Mouse (Mus musculus): ENCODE measurements around the gene Olfr1233. TPM values are rescaled to one million over a fixed set of nuclear protein-coding genes. Genes with fewer than 3 reads are reported as not detected.

Olfr1233 gene
- total RNA-seq (2021): not detected

DNA sequence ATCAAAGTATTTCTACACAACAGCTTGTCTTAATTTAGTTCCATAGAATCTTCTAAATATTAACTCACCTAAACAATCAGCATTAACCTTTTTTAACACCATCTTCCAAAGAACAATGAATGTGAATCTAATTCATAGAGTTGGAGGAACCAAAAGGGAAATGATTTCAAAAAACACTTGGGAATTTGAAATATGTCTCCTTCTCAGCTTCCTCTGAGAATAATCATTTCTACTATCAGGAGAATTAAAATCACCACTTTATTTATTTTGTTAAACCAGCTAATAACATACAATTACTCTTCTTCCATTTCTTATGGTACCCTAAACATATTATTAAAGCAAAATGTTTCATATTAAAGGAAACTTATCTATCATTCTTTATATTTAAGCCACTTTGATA is at the start of gene Olfr1233:
Olfr1233 (minus strand) TSS at position 101 of the 400 bp plus-strand sequence.
- DNase-seq: no peak
- intact Hi-C loops (cut with DNase I): no loop called here

DNA sequence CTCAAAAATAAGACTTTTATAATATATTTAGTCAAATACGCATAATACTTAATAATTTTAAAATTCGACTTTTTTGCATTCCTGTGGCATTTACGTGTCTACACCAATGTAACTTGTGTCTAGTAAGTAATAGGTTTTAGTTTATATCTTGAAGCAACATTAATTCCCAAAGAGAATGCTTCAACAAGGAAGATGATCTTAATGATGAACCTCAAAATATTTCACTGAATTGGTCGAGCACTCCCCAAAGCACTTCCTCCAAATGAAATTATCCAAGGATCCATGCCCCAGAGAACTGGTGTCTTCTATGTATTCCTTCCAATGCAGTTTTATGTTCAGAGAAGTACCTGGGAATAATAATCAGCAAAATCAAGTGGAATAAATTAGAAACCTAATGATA is 22.6 kb upstream of the Olfr1233 start, which contains the start of gene Olfr1234:
Olfr1234 (minus strand) TSS at position 101 of the 400 bp plus-strand sequence.
- no peak for DNase-seq
- intact Hi-C loops (cut with DNase I): no loop called here

GRCm38 (mm10) chr2:89329575-89329974 is 12.6 kb downstream of the Olfr1233 start, which contains the start of gene Olfr1232:
Gene Olfr1232 (minus strand): TSS chr2:89329675.
- DNase-seq: no peak
- intact Hi-C loops (cut with DNase I): no loop called here

DNA sequence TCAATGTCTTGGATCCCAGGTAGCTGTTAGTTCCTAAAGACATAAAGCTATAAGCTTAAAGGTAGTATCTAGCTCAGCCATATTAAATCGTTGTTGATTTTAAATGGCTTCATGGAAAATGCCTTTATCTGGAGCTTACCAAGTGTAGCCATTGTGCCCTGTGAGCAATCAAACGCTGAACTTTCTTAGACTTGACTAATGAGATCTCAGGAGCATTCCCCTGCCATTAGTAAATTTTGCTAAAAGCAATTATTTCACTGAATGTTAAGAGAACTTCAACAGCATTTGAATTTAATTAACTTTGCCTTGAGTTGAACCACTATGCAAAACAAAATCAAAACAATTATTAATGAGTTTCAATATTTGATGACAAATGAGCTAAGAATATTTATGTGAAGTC is 35.2 kb downstream of the Olfr1233 start, which contains the start of gene Olfr1231:
Olfr1231 (minus strand) TSS at position 101 of the 400 bp plus-strand sequence.
- DNase-seq: no peak
- intact Hi-C loops (cut with DNase I): no loop called here

DNA sequence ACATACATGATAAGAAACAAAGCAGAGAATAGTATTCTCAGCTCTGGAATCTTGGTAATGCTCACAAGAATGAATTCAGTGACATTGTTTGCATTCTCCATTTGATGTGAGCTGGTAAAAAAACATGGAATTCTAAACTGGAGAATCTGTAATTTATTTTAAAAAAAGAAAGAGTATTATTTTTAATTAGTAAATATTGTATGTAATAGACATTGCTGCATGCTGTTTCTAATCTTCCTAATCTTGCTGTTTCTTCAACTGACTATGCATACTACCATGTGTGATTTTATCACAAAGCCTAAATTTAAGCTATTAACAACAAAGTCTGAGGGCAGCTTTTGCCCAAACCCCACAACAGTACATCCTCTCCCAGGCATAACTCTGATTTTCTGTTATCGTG is 45.0 kb downstream of the Olfr1233 start, which contains the start of gene Olfr1230:
Olfr1230 (minus strand) TSS at position 101 of the 400 bp plus-strand sequence.
- intact Hi-C loops (cut with DNase I): no loop called here
- DNase-seq: no peak

GRCm38 (mm10) chr2:89287914-89288313 is 54.3 kb downstream of the Olfr1233 start, which contains the start of gene Olfr1229:
Gene Olfr1229 (minus strand): TSS chr2:89288014.
- intact Hi-C loops (cut with DNase I): no loop called here
- DNase-seq: no peak

Other genes with a start within 250 kb of the Olfr1233 start
- gene Olfr1220, start 235.6 kb downstream of the Olfr1233 start, total RNA-seq (2021): not detected
- gene Olfr1221, start 225.1 kb downstream of the Olfr1233 start, total RNA-seq (2021): not detected
- not detected for gene Olfr1222, start 209.3 kb downstream of the Olfr1233 start, total RNA-seq (2021)
- gene Olfr1223, start 190.8 kb downstream of the Olfr1233 start, total RNA-seq (2021): not detected
- not detected for gene Olfr1224-ps1, start 178.3 kb downstream of the Olfr1233 start, total RNA-seq (2021)
- not detected for gene Olfr1225, start 167.7 kb downstream of the Olfr1233 start, total RNA-seq (2021)
- not detected for gene Olfr1226, start 142.3 kb downstream of the Olfr1233 start, total RNA-seq (2021)
- not detected for gene Olfr1228, start 88.3 kb downstream of the Olfr1233 start, total RNA-seq (2021)
- not detected for gene Olfr1229, start 54.4 kb downstream of the Olfr1233 start, total RNA-seq (2021)
- gene Olfr1230, start 45.1 kb downstream of the Olfr1233 start, total RNA-seq (2021): not detected
- not detected for gene Olfr1231, start 35.3 kb downstream of the Olfr1233 start, total RNA-seq (2021)
- not detected for gene Olfr1232, start 12.7 kb downstream of the Olfr1233 start, total RNA-seq (2021)
- not detected for gene Olfr1234, start 22.5 kb upstream of the Olfr1233 start, total RNA-seq (2021)
- not detected for gene Olfr1238, start 67.3 kb upstream of the Olfr1233 start, total RNA-seq (2021)
- gene Olfr1239, start 78.0 kb upstream of the Olfr1233 start, total RNA-seq (2021): not detected
- not detected for gene Olfr1240, start 100.6 kb upstream of the Olfr1233 start, total RNA-seq (2021)
- gene Olfr1241, start 144.7 kb upstream of the Olfr1233 start, total RNA-seq (2021): not detected
- not detected for gene Olfr1242, start 155.9 kb upstream of the Olfr1233 start, total RNA-seq (2021)
- gene Olfr1243, start 189.1 kb upstream of the Olfr1233 start, total RNA-seq (2021): not detected
- not detected for gene Olfr1245, start 236.0 kb upstream of the Olfr1233 start, total RNA-seq (2021)

Measured in heart, postnatal 36 days (tissue).